Mouse (Mus musculus): Measurements from ENCODE around the gene Nfia. TPM values are rescaled to one million over a fixed set of nuclear protein-coding genes. Genes with fewer than 3 reads are reported as not detected.

Gene Nfia
- polyA plus RNA-seq, 1 experiment: 56.8 TPM

DNA sequence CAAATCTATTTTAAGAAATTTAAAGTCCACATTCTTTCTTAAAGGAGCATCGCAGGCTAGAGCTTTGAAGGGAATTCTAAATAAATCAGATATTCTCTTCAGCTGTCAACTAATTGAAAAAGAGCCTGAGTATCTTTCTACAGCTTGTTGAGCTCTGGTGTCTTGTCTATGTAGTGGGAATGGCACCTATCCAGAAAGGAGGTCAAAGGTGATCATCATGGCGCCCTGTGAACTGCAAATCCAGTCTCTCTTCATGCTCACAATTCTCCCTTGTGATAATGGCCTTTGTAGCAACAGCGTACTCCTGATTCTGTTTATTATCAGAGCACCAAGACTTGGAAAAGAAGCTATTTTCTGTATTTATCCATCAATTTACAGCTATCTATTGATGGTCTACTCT lies 6.4 kb upstream of the Nfia start:
- no peak for DNase-seq (ENCODE audit: low read depth)

DNA sequence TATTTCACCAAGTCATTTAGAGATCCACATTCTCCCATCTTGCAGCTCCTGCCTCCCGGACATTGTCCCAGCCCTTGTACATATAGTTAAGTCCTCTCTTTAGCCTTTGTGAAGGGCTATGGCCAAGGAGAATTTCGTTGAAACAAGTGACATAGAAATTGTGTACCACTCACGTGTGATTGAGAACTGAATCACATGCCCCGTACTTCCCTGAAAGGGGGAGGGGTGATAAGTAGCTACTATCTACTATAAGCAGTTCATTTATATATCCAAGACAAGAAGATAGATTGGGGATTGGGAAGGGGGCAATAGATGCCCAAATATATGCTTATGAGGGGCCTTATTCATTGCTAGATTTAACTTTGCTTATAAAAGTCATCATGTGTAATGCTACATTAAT lies 5.5 kb upstream of the Nfia start:
- DNase-seq (ENCODE audit: low read depth): no peak

DNA sequence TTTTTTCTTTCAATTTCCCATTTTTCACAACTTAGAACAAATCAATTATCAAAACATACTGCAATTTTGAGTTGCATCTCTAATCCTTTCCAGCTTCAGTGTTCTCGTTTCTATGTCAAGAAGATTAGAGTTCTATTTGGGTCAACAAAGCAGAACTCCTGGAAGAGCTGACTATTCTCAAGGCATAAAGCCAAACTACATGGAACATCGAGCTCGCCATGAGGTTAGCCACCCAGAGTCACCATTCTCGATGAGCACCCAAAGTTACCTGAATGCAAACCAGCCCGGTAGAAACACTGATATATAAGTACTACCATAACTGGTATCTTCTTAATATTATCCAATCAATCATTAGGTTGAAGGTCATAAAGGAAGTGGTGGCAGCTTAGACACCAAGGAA lies 5.0 kb upstream of the Nfia start:
- DNase-seq (ENCODE audit: low read depth): no peak

DNA sequence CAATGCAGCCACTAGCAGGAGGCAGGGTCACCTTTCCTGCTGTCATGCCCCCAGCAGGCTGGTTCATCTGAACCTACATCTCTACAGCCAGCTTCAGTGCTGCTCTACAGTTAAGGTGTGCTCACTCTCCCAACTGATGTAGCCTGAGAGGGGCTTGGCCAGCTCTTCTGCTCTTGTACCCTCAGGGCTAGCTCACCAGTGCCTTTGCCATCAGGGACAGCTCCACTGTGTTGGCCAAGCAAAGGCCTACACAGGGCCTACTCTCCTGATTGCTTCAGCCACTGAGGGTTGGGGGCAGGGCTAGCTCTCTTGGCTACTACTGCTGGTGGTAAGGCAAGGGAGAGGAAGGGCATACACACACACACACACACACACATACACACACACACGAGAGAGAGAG lies 2.7 kb upstream of the Nfia start:
- no peak for DNase-seq (ENCODE audit: low read depth)

DNA sequence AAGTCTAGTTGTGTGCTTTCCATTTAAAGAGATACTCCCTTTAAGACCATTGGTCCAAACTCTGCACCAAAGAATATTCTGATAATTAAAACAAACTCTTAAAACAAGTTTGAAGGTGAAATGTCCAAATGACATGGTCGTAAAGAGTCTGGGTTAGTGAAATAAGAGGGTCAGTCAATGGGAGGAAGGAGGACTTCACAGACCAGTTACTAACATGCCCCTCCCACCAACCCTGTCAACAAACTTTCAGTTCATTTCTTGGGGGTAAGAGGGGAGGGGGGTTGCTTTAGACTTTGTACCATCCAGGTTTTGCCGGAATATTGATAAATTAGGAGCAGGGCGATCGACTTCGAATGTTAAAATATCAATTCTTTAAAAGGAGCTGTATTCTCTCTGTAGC lies 1.1 kb upstream of the Nfia start:
- DNase-seq (ENCODE audit: low read depth): no peak

DNA sequence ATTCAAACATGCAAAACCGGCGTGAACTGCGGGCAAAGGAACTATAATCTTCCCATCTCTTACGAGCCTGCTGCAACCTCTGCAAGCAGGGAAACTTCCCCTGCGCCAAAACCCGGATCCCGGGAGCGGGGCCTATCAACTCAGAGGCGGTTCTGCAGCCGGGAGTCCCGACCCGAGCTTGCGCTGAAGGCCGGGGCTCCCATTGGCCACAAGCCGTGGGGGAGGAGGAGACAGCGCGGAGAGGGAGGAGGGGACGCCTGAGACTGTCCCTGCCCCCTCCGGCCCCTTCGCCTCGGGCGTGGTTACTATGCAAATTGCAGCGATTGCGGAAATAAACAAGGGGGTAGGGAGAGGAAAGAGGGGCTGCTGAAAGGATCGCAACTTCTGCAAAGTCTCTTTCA lies 450 bp upstream of the Nfia start:
- DNase-seq (ENCODE audit: low read depth): no peak

DNA sequence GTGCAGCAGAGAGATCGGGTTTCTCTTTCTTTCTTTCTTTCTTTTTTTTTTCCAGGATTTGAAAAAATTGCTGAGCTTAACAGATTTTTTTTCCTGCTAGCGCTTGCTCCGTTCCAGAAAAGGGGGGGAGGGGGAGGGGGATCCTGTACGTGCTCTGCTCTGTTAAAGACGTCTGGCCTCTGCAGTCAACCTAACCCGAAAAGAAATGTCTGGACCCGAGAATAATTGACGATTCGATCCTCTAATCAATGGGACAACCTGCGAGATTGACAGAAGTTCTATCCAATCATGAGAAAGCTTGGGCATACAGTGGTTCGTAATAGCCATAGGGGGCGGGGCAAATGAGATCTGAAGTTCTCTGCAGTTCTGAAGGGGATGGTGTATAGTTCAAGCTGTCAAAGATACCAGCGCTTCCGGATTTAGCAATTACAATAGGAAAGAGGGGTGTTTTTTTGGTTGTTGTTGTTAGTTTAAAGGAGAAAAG lies 618 bp downstream of the Nfia start:
- DNase-seq (ENCODE audit: low read depth): peak; percentile 100

DNA sequence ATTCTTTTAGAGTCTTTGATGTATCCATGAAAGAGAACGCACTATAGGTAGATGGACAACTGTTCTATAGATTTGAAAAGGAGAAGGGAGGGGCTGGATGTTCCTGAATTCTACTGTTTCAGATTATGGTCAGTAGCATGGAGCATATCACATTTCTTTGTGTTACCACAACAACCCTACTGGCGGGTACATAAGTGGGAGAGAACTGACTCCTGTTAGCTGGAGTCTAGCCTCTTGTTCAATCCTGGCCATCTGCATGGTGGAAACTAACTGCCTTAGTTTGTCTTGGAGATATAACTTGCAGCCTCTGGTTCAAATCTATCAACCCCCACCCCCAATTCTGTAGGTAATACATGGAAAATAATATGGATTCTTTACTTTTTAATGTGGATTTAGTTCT lies 1.3 kb downstream of the Nfia start:
- no peak for DNase-seq (ENCODE audit: low read depth)

DNA sequence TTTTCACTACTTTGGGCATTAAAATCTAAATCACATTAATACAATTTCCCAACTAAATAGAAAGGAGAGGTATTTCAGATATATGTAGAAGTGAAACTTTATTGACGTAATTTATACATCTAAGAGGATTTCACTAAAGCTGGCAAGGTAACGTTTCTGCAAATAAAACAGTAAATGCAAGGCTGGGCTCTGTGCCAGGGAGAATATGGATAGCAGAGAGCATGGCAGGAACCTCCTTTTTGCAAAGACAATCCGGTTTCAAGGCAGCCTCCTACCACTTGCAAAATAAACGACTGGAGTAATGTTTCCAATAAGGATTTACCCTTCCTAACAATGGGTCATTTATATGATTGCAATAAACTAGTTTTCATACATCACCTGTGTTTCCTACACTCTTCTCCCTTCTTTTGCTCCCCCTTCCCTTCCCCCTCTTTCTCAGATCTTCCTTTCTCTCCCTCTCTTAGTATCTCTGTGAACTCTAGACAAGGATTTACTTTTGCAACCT lies 2.0 kb downstream of the Nfia start:
- no peak for DNase-seq (ENCODE audit: low read depth)

DNA sequence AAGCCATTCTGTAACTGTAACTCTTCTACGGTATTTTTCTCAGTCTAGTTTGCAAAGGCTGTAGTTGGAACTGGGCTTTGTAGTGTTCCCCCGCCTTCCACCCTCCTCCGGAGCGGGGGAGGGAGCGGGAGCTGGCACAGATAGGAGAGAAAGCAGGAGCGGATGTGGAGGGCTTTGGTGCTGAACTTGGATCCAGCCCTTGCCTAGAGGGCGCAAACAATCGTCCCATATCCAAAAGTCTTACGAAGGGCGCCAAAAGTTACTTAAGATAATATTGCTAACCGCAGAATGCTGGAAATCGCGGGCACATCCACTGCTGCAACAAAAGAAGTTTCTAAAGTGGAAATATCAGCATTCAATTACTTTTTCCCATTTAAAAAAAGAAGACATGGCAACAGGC lies 2.5 kb downstream of the Nfia start:
- no peak for DNase-seq (ENCODE audit: low read depth)

DNA sequence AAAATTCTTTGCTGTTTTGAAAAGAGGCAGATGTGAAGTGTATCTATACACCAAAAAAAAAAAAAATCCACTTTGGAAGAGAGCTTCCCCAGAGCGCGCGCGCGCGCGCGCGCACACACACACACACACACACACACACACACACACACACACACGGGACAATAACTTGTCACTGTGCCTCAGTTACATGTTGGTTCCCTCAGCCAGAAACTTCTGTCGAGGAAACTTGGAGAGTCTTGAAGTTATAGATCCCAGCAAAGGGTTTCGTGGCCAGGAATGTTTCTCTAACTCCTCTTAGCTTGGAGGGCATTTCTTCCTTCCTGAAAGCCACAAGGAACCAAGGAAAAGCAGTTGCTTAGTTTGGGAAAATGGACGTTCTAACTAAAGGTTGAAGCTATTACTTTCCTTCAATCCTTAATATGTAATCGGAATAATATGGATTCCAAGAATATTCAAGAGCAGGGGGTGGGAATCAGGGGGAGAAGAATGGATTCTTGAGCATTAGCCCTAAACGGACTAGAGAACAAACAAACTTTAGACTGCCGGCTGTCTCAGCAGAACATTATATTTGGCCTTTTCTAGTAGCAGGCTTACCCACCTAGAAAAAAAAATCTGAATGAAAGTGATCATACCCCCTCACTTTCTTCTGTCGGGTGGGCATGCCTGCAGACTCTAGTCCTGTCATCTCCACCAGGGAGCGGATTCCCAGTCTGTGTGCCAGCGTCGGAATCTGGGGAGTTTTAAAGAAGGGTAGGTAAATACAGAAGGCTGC lies 3.1 kb downstream of the Nfia start:
- DNase-seq (ENCODE audit: low read depth): no peak

DNA sequence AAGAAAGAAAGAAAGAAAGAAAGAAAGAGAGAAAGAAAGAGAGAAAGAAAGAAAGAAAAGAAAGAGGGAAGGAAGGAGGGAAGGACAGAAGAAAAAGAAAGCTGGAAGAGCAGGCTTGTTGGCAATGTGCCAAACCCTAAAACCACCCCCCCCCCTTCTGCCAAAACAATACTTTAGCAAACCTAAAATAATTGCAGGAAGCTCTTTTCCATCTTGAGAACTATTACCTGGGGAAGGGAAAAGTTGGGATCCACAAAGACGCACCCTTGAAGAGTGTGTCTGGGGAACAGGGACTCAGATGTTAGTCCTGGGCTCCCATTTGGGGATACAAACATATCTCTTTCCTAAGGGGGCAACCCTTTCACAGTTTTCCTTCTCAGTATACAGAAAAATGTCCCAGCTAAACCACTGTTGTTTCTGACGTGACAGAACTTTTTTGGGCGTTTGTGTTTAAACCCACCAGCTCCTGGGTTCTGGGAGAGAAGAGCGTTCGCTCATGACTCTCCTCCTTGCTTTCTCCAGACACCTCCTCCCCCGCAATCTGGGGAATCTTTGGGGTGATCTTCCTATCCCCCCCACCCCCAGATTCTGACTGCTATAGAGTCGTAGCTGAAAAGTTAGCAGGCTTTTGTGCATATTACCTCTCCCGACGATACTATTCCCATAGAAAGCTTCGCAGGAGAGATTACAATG lies 4.0 kb downstream of the Nfia start:
- DNase-seq (ENCODE audit: low read depth): no peak

DNA sequence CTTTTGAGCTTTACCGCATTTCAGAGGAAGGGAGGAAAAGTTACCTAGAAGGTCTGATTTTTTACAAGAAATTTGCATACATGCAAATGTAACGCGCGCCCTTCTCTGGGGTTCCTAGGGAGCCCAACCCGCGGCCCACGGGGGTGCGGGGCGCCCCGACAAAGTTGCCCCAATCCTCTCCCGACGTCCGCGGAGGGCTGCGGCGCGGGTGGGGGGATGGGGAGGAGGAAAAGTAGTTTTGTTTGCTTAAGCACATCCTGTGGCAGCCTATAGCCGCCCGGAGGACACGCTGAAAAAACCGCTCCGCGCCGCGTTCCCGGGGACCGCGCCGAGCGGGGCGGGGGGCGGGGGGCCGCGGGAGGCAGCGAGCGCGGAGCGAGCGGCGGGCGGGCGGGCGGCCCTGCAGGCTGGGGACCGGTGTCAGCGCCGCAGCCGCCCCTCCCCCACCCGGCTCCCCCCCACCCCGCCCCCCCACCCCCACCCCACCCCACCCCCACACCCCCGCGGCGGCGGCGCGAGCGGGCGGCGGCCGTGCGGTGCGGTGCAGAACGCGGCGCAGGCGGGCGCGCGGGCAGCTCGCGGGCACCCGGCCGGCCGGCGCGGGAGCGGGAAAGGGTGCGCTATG lies 4.7 kb downstream of the Nfia start:
- DNase-seq (ENCODE audit: low read depth): no peak

DNA sequence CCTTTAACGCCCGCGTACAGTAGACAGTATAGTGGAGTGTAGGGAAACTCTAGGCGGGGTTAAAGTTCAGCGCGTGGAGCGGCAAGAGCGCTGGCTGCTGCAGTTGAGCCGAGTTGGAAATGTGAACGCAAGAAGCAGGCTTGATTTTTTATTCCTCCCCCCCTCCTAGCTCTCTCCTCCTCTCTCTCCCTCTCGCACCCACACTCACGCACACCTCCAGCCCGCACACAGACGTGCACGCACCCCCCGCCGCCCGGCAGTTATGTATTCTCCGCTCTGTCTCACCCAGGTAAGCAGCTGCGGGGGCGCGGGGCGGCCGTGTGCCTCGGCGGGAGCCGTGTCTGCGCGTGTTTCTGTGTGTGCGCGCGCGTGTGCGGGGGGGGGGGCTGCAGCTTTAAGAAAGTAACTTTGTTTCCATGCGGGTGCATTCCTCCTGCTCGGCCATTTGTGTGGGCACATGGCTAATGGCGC lies 5.2 kb downstream of the Nfia start, which contains the start of gene E130114P18Rik:
E130114P18Rik (minus strand) TSS at position 373 of the 471 bp plus-strand sequence.
- no peak for DNase-seq (ENCODE audit: low read depth)

DNA sequence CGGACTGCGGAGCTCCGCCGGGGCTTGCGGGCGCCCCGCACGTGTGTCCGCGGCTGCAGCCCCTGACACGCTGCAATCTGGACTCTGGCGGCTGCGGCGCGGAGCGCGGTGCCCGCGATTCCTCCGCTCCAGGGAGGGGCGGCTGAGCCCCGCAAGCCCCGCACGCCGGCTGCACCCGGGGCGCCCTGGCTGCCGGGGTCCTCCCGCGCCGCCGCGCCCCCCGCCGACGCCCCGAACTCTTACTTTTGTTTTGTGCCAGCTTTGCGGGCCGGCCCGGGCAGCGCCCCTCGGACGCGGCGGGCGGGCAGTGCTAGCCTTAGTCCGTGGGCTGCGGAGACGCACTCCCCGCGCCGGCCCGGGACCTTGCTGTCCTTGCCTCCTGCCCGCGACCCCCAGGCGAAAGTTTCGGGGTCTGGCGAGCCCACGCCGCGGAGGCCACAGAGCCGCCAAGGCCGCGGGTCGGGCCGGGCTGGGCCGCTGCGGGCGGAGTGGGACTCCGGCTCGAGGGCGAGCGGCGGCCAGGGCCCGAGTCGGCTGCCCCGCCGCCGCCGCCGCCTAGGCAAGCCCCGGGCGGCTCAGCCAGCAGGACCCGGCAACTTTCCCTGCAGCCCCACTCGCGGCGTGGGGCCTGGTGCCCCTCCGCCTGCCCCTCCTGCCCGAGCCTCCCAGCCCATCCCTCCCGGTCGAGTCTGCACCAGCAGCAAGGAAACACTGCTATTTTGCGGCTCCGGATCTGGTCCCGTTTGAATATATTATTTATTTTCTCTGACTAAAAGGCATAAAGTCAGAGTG lies 5.9 kb downstream of the Nfia start:
- DNase-seq (ENCODE audit: low read depth): no peak

DNA sequence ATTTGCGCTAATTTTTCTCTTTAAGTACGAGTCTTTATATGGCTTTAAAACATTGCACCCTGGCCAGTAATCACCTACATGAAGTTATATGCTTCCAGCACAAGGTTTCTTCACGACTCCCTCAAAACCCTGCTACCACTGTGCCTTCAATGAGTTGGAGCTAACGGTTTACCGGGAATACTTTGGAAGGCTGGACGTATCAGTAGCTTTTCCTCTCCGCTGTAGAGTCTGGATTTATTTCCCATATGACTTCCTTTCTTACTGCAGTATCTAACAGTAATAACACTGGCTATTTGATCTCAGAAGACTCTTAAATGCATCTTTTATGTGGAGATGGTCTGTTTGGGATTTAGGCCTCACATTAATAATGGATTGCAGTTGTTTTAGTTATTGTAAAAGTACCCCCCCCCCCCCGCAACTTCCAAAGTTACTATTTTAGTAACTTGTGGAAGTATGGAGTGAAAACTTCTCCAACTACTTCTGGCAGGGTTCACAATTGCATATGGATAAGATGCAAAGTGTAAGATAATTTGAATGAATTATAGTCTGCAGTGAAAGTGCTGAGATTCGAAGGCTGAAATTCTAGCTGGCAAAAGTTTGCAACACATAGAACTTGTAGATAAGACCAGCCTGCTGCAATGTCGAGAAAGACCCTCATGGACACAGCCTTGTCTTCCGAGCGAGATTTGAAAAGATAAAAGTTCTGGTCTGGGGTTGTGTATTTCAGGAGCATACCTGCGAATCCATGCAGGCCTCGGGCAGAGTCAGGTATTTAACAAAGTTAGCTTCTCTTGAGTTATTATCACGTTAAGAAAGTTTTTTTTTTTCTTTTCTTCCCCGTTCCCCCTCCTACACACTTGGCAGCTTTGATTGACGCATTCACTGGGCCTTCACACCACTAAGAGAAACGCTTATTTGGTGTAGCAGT lies 6.7 kb downstream of the Nfia start:
- no peak for DNase-seq (ENCODE audit: low read depth)

DNA sequence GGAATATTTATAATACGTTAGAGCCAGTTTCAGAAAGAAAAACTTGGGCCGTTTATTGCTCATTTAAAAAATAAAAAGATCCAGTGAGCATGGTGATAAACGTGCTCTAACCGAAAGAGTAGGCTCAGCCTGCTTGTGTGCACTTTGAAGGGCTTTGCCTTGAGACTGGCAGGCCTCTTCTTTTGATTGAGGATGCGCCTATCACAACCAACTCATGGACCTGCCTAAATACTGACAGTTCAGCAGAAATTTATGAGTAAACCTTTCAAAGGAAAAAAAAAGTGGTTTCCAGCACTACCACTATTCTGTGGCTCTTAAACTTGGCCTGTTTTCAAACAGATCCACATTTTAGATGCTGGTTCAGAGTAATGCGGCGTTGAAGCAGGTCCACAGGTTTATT lies 7.5 kb downstream of the Nfia start:
- DNase-seq (ENCODE audit: low read depth): no peak

DNA sequence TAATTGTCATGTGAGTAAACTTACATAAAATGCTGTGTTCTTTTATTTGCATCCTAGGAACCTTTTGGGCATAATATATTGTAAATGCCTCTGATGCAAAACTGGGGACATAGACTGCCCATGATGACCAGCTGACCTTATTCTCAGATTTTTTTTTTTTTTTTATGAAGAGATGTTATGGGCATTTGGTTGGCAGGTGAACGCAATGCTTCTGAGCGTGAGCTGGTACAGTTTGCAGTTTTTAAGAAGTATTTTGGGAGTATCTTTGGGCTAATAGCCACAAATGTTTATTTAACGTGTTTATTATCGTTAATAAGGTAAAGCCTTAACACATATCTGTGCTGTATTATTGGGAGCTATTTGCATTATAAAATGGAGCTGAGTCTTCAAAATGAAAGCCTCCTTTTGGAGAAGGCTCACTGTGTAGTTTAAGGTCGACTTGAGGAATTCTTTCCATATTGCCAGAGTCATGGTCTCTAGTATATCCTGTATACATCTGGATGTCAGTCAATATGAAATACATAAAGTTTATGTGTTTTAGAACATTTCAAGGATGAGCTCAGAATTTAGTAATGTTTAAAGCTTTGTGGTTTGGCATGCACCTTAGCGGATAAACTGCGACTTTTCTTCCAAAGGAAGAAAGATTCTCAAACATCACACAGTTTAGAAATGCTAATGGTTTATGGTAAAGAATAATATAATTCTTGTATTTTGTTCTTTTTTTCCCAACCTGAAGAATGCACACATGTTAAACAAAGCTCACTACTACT lies 8.3 kb downstream of the Nfia start:
- no peak for DNase-seq (ENCODE audit: low read depth)

DNA sequence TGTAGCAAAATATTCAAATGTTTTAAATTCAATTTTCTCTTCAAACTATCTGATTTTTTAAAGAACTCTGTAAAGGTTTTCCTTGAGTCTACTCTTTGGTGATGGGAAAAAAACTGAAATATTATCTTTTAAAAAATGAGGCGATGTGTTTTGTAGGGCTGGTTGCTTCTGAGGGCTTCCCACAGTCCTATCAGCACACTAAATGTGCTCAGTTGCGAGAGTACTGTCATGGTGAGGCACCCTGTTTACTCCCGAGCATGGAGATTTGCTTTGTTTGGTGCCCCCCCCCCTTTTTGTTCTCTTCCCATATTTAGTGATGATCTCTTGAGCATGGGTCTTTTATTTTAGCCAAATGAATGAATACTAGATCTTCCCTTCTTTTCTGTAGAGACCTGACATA lies 9.5 kb downstream of the Nfia start:
- no peak for DNase-seq (ENCODE audit: low read depth)

DNA sequence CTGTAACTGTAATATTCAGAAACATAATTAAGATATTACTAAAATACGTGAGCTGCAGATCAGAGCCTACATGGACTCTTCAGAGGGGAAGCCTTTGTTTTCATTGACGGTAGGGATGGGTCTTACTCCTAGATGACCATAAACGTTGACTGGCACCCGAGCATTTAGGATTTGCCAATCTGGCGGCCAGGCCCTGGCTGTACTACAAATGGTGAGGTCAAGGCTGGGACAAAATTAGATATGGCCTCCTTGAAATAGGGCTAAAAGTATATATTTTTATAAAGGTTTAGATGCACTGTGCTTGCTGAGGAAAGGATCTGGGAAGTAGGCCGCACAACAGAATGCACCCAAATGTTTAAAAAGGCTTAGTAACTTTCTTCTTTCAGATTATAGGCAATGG lies 10.0 kb downstream of the Nfia start:
- DNase-seq (ENCODE audit: low read depth): no peak

All from gonadal fat pad, adult 2 months (tissue).